Mouse (Mus musculus) limb, embryonic 13.5 days (tissue): ENCODE results near the gene Ctsa. TPM values are rescaled to one million over a fixed set of nuclear protein-coding genes. Genes with fewer than 3 reads are reported as not detected.
A peak's percentile ranks its signal among the peaks of the same experiment; 100 is the strongest.
"Not testable (repeated sequence)": the region's sequence is repeated elsewhere in the genome, so short reads cannot be mapped to it uniquely, and the experiment has no call there.

Experiments
- ATAC-seq: fragments of 200-750 bp; cut with Nextera tagmentation; 2 replicates; pipeline ENCODE4 v1.8.0; 2017; ENCODE audit warnings: low read depth, moderate number of reproducible peaks, moderate TSS enrichment; ENCODE audit not compliant: low FRiP score
- H3K27ac ChIP-seq: fragments of 300-500 bp; sonication (generic); 2 replicates; pipeline ENCODE4 v1.5.1; 2015; ENCODE audit warnings: inconsistent platforms, mild to moderate bottlenecking, moderate library complexity
- H3K27me3 ChIP-seq: fragments of 300-500 bp; sonication (generic); 2 replicates; pipeline ENCODE4 v1.6.1; 2015; ENCODE audit warnings: mild to moderate bottlenecking, inconsistent platforms
- H3K36me3 ChIP-seq: fragments of 300-500 bp; sonication (generic); 2 replicates; pipeline ENCODE4 v1.6.1; 2015; ENCODE audit warnings: inconsistent platforms, mild to moderate bottlenecking, moderate library complexity
- H3K4me1 ChIP-seq: fragments of 300-500 bp; sonication (generic); 2 replicates; pipeline ENCODE4 v1.6.1; 2015; ENCODE audit warnings: inconsistent platforms
- H3K4me2 ChIP-seq: fragments of 300-500 bp; sonication (generic); replicated peaks from 2 replicates; pipeline ENCODE4 v1.6.1; 2015; ENCODE audit warnings: inconsistent platforms, mild to moderate bottlenecking, moderate library complexity
- H3K4me3 ChIP-seq: fragments of 300-500 bp; sonication (generic); 2 replicates; pipeline ENCODE4 v1.5.1; 2015; ENCODE audit warnings: moderate library complexity, mild to moderate bottlenecking, inconsistent platforms
- H3K9ac ChIP-seq: fragments of 300-500 bp; sonication (generic); 2 replicates; pipeline ENCODE4 v1.6.1; 2015; ENCODE audit warnings: mild to moderate bottlenecking, inconsistent platforms
- H3K9me3 ChIP-seq: fragments of 300-500 bp; sonication (generic); 2 replicates; pipeline ENCODE4 v1.6.1; 2016; ENCODE audit warnings: inconsistent platforms
- WGBS: fragments of 180-500 bp; shearing (Covaris S2); methylation state at CpG from one replicate; pipeline ENCODE4 v1.1.7; 2015; 5-methylcytosine and 5-hydroxymethylcytosine counted together
- polyA plus RNA-seq: library from polyadenylated mRNA; unstranded; fragments of >200 nt; fragmentation: Nextera tagmentation; extraction: Ambion mirVana; gene quantifications from 2 replicates; pipeline ENCODE4 v1.2.1, GENCODE M21; 2015

The Ctsa gene
- polyA plus RNA-seq, 1 experiment from 2014 or later = 135 TPM

- H3K36me3 ChIP-seq = peaks cover 39% of the 10 kb centered on the region
- ATAC-seq = no peak
- H3K9me3 ChIP-seq = no peaks in the 10 kb centered on the region
- no peak overlapping the region for H3K4me3 ChIP-seq
- H3K4me2 ChIP-seq = no peak overlapping the region
- H3K27me3 ChIP-seq = no peaks in the 10 kb centered on the region
- peaks cover 18% of the 10 kb centered on the region for H3K4me1 ChIP-seq
- no peak overlapping the region for H3K27ac ChIP-seq
- 79% methylated on average over 10 of the region's 10 CpGs for WGBS
- H3K9ac ChIP-seq = no peak overlapping the region
Observed at GRCm38 (mm10) chr2:164831029-164831428, 1.6 kb upstream of the Ctsa start.

- Histone ChIP-seq H3K27ac (peak overlapping the region; percentile 75; the same call in 1 of the 2 replicates), H3K4me2 (peak overlapping the region; percentile 98), H3K27me3 (no peaks in the 10 kb centered on the region), H3K9ac (peak overlapping the region; percentile 86), H3K9me3 (no peaks in the 10 kb centered on the region), H3K4me3 (peak overlapping the region; percentile 78), H3K4me1 (peaks cover 18% of the 10 kb centered on the region), H3K36me3 (peaks cover 38% of the 10 kb centered on the region)
- WGBS = 59% methylated on average over 16 of the region's 16 CpGs
- ATAC-seq = no peak
Observed at GRCm38 (mm10) chr2:164832032-164832747, 483 bp upstream of the Ctsa start.

DNA sequence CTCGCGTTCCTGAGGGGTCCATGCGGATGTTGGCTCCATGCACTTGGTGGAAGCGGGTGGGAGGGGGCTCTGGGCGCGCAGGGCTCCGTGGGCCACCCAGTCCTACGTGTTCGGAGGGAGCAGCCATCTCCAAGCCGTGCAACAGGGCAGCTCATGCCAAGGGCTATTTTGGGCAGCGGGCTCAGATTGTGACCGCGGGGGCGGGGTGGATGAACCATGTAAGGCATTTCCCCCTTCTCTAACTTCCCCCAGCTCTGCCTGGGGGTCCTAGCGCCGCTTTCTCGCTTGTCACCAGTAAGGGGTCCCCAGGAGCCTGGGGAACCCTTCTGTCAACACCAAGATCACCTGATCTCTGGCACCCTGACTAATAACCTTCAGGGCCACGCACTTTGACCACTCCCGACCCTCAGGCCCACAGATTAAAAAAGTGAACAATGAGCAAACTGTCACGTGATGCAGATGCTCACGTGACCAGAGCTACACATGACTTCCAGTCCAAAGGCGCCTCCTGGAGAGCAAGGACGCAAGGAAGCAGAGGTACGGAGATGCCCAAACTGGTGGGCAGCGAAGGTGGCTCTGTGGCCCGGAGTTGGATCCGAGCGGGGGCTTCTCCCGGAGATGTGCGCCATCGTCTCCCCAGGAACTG, 764 bp downstream of the Ctsa start, which contains the start of gene Neurl2:
TSS of gene Neurl2 (minus strand) at position 143 of the 646 bp plus-strand sequence.
- Histone ChIP-seq H3K27me3 (no peaks in the 10 kb centered on the region), H3K9ac (peak within 1 kb of the TSS; percentile 86), H3K4me2 (peak within 1 kb of the TSS; percentile 98), H3K27ac (peak within 1 kb of the TSS; percentile 75), H3K9me3 (no peaks in the 10 kb centered on the region), H3K4me1 (peaks cover 18% of the 10 kb centered on the region), H3K36me3 (peaks cover 37% of the 10 kb centered on the region), H3K4me3 (peak within 1 kb of the TSS; percentile 78)
- WGBS = under 1% methylated on average over 31 of the region's 31 CpGs
- peak; percentile 75 for ATAC-seq

DNA sequence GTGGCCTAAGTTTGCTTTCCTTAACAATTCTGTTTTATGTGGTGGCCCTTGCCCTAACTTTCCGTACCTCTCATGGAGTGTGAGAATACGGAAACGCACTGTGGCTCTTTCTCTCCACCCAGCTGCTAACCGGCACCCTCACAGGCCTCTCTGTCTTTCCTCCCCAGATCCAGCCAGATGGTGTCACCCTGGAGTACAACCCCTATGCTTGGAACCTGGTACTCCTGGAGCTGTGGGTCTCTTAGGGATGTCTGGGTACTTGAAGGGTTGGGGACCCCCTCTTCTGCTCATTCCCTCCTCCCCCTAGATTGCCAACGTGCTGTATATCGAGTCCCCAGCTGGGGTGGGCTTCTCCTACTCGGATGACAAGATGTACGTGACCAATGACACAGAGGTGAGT, 1.9 kb downstream of the Ctsa start:
- 43% methylated on average over 8 of the region's 8 CpGs for WGBS
- Histone ChIP-seq H3K4me3 (peak overlapping the region; percentile 78), H3K4me1 (peaks cover 18% of the 10 kb centered on the region), H3K9ac (peak overlapping the region; percentile 86), H3K4me2 (peak overlapping the region; percentile 98), H3K36me3 (peaks cover 41% of the 10 kb centered on the region), H3K9me3 (no peaks in the 10 kb centered on the region), H3K27ac (no peak overlapping the region), H3K27me3 (no peaks in the 10 kb centered on the region)
- ATAC-seq = no peak

DNA sequence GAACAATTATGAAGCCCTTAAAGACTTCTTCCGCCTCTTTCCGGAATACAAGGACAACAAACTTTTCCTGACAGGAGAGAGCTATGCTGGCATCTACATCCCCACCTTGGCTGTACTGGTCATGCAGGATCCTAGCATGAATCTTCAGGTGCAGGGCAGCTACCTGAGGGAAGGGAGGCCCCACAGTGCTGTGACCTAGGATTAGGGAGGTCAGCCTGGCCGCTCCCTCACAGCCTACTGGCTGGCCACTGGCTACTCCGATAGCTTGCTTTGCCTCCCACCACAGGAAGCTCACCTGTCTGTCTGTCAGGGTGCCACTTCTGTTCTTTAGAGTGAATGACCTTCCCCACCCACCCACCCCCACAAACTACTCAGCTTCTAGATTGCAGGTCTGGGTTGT, 2.5 kb downstream of the Ctsa start:
- H3K27ac ChIP-seq = no peak overlapping the region
- H3K36me3 ChIP-seq = peaks cover 47% of the 10 kb centered on the region
- no peaks in the 10 kb centered on the region for H3K9me3 ChIP-seq
- peak overlapping the region; percentile 98 for H3K4me2 ChIP-seq
- no peak overlapping the region for H3K9ac ChIP-seq
- H3K4me3 ChIP-seq = peak overlapping the region; percentile 78
- no peak for ATAC-seq
- peaks cover 18% of the 10 kb centered on the region for H3K4me1 ChIP-seq
- no peaks in the 10 kb centered on the region for H3K27me3 ChIP-seq
- WGBS = 90% methylated on average over 4 of the region's 4 CpGs

- no peak for ATAC-seq
- Histone ChIP-seq H3K4me1 (no peaks in the 10 kb centered on the region), H3K4me2 (no peak overlapping the region), H3K9ac (no peak overlapping the region), H3K4me3 (no peak overlapping the region), H3K36me3 (peaks cover 3% of the 10 kb centered on the region; the same call in 1 of the 2 replicates), H3K27me3 (no peaks in the 10 kb centered on the region), H3K9me3 (no peaks in the 10 kb centered on the region), H3K27ac (no peak overlapping the region)
- WGBS = 52% methylated on average over 3 of the region's 3 CpGs
Observed at GRCm38 (mm10) chr2:164845782-164846181, 13.1 kb downstream of the Ctsa start.

DNA sequence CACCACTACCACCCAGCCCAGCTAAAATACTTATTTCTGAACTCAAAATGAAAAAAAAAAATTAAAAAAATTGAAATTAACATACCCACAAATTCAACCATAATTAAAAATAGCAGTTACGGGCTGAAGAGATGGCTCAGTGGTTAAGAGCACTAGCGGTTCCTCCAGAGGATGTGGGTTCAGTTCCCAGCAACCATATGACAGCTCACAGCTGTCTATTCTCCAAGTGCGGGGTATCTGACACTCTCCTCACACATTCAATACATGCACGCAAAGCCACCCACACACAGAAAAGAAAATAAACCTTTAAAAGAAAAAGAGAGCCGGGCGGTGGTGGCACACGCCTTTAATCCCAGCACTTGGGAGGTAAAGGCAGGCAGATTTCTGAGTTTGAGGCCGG, 17.4 kb downstream of the Ctsa start:
- H3K36me3 ChIP-seq = no peaks in the 10 kb centered on the region
- no peak overlapping the region for H3K9ac ChIP-seq
- 87% methylated on average over 8 of the region's 8 CpGs for WGBS
- peaks cover 23% of the 10 kb centered on the region for H3K27me3 ChIP-seq
- no peaks in the 10 kb centered on the region for H3K4me1 ChIP-seq
- H3K4me3 ChIP-seq = no peak overlapping the region
- no peak for ATAC-seq
- H3K9me3 ChIP-seq = no peaks in the 10 kb centered on the region
- no peak overlapping the region for H3K4me2 ChIP-seq
- H3K27ac ChIP-seq = no peak overlapping the region

DNA sequence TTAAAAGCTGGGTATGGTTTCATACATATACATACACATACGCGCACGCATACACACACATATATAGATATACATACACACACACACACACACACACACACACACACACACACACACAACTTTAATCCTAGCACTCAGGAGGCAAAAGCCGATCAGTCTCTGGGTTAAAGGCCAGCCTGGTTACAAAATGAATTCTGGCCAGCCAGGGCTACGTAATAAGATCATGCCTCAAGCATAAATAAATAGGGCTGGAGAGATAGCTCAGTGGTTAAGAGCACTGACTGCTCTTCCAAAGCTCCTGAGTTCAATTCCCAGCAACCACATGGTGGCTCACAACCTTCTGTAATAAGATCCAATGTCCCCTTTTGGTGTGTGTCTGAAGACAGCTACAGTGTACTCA, 22.9 kb downstream of the Ctsa start:
- H3K4me3 ChIP-seq = 0 out of 2 replicates have a peak overlapping the region, but pooled peaks have one; percentile 52
- peak overlapping the region; percentile 96 for H3K4me2 ChIP-seq
- ATAC-seq, H3K27ac ChIP-seq, H3K9ac ChIP-seq, H3K9me3 ChIP-seq, H3K36me3 ChIP-seq: not testable (repeated sequence)
- peaks cover 20% of the 10 kb centered on the region for H3K4me1 ChIP-seq
- 79% methylated on average over 5 of the region's 5 CpGs for WGBS
- peaks cover 72% of the 10 kb centered on the region for H3K27me3 ChIP-seq

DNA sequence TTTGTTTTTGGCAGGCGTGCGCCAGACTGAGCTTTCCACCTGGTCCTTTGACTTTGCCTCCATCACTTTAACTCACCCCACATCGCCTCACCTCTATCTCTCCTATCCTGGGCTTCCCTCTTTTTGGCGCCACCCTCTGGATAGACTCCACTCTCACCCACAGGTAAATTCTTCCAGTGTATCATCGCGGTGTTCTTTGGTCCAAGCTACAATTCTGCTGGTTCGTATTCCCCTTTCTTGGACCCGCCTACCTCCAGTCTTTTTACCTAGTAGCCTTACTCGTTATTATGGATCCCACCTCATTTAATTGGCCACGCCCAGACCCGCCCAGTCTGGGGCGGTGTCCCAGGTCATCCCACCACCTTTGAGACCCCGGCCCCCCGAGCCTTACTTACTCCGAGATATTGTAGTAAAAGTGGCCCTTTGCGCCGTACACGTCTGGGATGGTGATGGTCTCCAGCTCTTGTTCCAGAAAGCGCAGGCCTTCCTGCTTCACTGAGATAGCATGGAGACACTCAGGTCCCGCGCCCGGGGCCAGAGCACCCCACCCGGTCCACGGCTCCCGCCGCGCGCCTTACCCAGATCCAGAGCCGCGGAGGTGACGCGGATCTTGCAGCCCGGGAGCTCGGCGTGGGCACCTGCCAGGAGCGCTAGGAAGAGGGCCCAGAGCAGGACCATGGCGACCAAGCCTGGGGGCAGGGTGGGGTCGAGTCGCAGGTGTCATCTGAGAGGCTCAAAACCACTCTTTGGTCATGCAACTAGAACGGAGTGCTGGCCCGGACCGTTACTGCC, 23.8 kb downstream of the Ctsa start:
- H3K27me3 ChIP-seq = peaks cover 72% of the 10 kb centered on the region
- H3K4me3 ChIP-seq = peak overlapping the region; percentile 52
- 1% methylated on average over 42 of the region's 42 CpGs for WGBS
- no peaks in the 10 kb centered on the region for H3K9me3 ChIP-seq
- H3K27ac ChIP-seq = peak overlapping the region; percentile 52; the same call in 1 of the 2 replicates
- H3K4me2 ChIP-seq = peak overlapping the region; percentile 96
- no peaks in the 10 kb centered on the region for H3K36me3 ChIP-seq
- peaks cover 20% of the 10 kb centered on the region for H3K4me1 ChIP-seq
- peak; percentile 42; the same call in 1 of the 2 replicates for ATAC-seq
- H3K9ac ChIP-seq = peak overlapping the region; percentile 54

- Histone ChIP-seq H3K36me3 (no peaks in the 10 kb centered on the region), H3K4me3 (peak within 1 kb of the TSS; percentile 52), H3K27me3 (peaks cover 72% of the 10 kb centered on the region), H3K9ac (peak within 1 kb of the TSS; percentile 64), H3K4me2 (peak within 1 kb of the TSS; percentile 96), H3K27ac (peak within 1 kb of the TSS; percentile 52), H3K4me1 (peaks cover 25% of the 10 kb centered on the region), H3K9me3 (no peaks in the 10 kb centered on the region)
- under 1% methylated on average over 47 of the region's 47 CpGs for WGBS
- peak; percentile 58 for ATAC-seq
Observed at GRCm38 (mm10) chr2:164857101-164857821, 24.6 kb downstream of the Ctsa start, which contains the start of gene Pltp. Gene Pltp, minus strand, starts transcription at chr2:164857711.

DNA sequence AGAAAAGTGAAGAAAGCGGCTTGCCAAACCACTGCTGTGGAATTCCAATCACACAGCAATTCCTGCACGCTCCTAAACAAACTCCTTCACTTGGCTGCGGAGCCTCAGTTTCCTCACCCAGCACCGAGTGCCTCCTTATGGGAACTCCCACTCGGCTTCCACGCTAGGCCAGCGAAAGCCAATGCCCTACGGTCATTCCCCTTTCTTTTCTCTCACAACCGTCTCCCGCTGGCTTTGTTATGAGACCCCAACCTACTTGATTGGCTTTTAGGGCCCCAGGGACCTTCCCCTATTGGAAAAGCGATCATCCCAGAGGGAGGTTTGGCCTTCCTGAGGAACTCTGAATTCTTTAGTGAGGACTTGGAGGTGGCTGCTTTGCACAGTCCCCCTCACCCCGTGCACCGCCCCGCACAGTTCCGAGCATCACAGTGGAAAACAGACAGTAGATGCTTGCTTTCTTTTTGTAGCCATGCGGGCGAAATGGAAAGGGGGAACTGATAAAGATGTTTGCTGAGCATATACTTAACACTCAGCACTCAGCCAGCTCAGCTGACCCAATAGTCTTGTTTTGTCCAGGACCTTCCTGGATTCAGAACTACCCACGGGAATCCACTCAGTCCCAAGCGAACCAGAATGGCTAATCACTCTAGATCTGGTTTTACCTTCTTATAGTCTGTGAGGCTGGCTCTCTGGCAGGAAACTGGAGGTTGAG, 25.3 kb downstream of the Ctsa start:
- peaks cover 66% of the 10 kb centered on the region for H3K27me3 ChIP-seq
- no peak for ATAC-seq
- peaks cover 30% of the 10 kb centered on the region for H3K4me1 ChIP-seq
- WGBS = 5% methylated on average over 19 of the region's 19 CpGs
- peak overlapping the region; percentile 52 for H3K4me3 ChIP-seq
- no peaks in the 10 kb centered on the region for H3K9me3 ChIP-seq
- H3K4me2 ChIP-seq = peak overlapping the region; percentile 96
- H3K27ac ChIP-seq = 0 out of 2 replicates have a peak overlapping the region, but pooled peaks have one; percentile 34
- no peaks in the 10 kb centered on the region for H3K36me3 ChIP-seq
- H3K9ac ChIP-seq = peak overlapping the region; percentile 64; the same call in 1 of the 2 replicates
